Mouse (Mus musculus): Measurements from ENCODE around the gene Odf2.

GRCm38 (mm10) chr2:29858748-29859473 lies 30.1 kb upstream of the Odf2 start:
- TF ChIP-seq CTCF (IDR thresholded peaks at IDR 0.05; ENCODE audit: low read depth), result peak; percentile 60
- TF ChIP-seq EP300 (IDR thresholded peaks at IDR 0.05; ENCODE audit: low read depth), result no peak
